23 mouse cellular contexts compared by ENCODE assay signal in the genomic region with DNA sequence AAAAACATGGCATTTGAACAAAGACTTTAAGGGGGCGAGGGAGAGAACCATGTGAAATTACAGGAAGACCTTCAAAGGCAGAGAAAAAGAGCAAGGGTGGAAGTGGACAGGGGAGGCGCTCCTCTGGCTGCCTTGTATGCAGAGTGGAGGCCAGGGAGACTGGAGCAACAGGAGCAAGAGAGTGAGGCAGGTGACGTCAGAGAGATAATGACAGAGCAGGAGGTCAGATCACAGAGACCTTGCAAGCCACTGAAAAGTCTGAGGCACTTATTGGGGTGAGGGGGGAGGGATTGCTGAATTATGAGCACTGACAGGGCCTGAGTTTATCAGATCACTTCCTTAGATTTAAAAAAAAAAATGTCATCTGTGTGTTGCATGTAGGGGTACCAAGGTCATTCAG.
DNase-seq lines count a peak whose midpoint lies in the region.
"Had no signal": no experiment of that assay in that cellular context is flagged by ENCODE, and none has a peak within 500 bp of the region (broad histone marks: within the 10 kb centered on the region; RNA-seq: fewer than 3 reads in every experiment).

No protein-coding gene starts in this region.

- no peak overlapping the region for H3K27ac ChIP-seq in heart, embryonic 10.5 days
- H3K27ac ChIP-seq: embryonic facial prominence, embryonic 10.5 days; embryonic facial prominence, embryonic 13.5 days; forebrain, embryonic 12.5 days; forebrain, embryonic 15.5 days; heart, embryonic 13.5 days; hindbrain, embryonic 14.5 days; hindbrain, postnatal 0 days had no signal

- peaks cover 17% of the 10 kb centered on the region; the same call in 1 of the 2 replicates for H3K27me3 ChIP-seq in heart, embryonic 10.5 days (ENCODE audit: insufficient read depth, poor library complexity, severe bottlenecking)

- no peak overlapping the region for H3K4me3 ChIP-seq in heart, embryonic 10.5 days
- H3K4me3 ChIP-seq: embryonic facial prominence, embryonic 10.5 days; embryonic facial prominence, embryonic 13.5 days; erythroblast, embryonic 14.5 days; forebrain, embryonic 12.5 days; forebrain, embryonic 15.5 days; heart, embryonic 13.5 days had no signal

- H3K36me3 ChIP-seq in heart, embryonic 10.5 days: no peaks in the 10 kb centered on the region
- H3K36me3 ChIP-seq: embryonic facial prominence, embryonic 10.5 days; embryonic facial prominence, embryonic 13.5 days; forebrain, embryonic 12.5 days; forebrain, embryonic 15.5 days; heart, embryonic 13.5 days had no signal

- peak; percentile 4 for DNase-seq in embryo, embryonic 10 days (ENCODE audit: low spot score)
- no peak for DNase-seq in embryo, embryonic 11 days
- DNase-seq in adrenal gland, postnatal 10 days: peak; percentile 10
- peak; percentile 1 for DNase-seq in adrenal gland, postnatal 25 days
- DNase-seq in heart, embryonic 10.5 days (ENCODE audit: low spot score): no peak
- no peak for DNase-seq in yolk sac, embryonic 10.5 days (ENCODE audit: low spot score)
- DNase-seq: cerebellum, adult 11 months; cerebellum, adult 2 months; cerebellum, adult 9-11 months; cerebellum, postnatal 25 days; gastrocnemius, postnatal 25 days; heart, adult 18-20 months; heart, postnatal 14 days; heart, postnatal 4 days; kidney, adult 18-20 months had no signal

- 38% methylated on average over 3 of the region's 3 CpGs for WGBS in heart, embryonic 10.5 days

- H3K9me3 ChIP-seq in heart, embryonic 10.5 days: no peaks in the 10 kb centered on the region
- H3K9me3 ChIP-seq: embryonic facial prominence, embryonic 10.5 days; embryonic facial prominence, embryonic 13.5 days; forebrain, embryonic 12.5 days; forebrain, embryonic 15.5 days; heart, embryonic 13.5 days had no signal

- H3K4me1 ChIP-seq in heart, embryonic 10.5 days: no peaks in the 10 kb centered on the region
- H3K4me1 ChIP-seq: embryonic facial prominence, embryonic 10.5 days; embryonic facial prominence, embryonic 13.5 days; forebrain, embryonic 12.5 days; forebrain, embryonic 15.5 days; heart, embryonic 13.5 days had no signal

Comparison
In these comparisons a context has a peak if more than half of its experiments do, and no peak if none do; other contexts are left out.
1. DNase-seq: peak in embryo, embryonic 10 days (single experiment), adrenal gland, postnatal 10 days (single experiment) and adrenal gland, postnatal 25 days (single experiment); none in embryo, embryonic 11 days (single experiment), heart, embryonic 10.5 days (single experiment) and yolk sac, embryonic 10.5 days (single experiment).